Mouse (Mus musculus): ENCODE results near the gene Atg101. TPM values are rescaled to one million over a fixed set of nuclear protein-coding genes. Genes with fewer than 3 reads are reported as not detected.

The Atg101 gene
- polyA plus RNA-seq, 1 experiment from 2014 or later, result 66.0 TPM

GRCm38 (mm10) chr15:101256463-101257206 is 27.4 kb upstream of the Atg101 start:
- Histone ChIP-seq H3K27ac (no peak overlapping the region), H3K9ac (no peak overlapping the region), H3K4me3 (replicated peaks) (no peak overlapping the region), H3K9me3 (no peaks in the 10 kb centered on the region), H3K4me2 (no peak overlapping the region), H3K27me3 (replicated peaks) (no peaks in the 10 kb centered on the region), H3K36me3 (no peaks in the 10 kb centered on the region), H3K4me1 (peaks cover 21% of the 10 kb centered on the region)
- ATAC-seq (ENCODE audit: insufficient read depth, low FRiP score, low read depth), result no peak
- WGBS, result 73% methylated on average over 14 of the region's 14 CpGs

- no peaks in the 10 kb centered on the region for H3K36me3 ChIP-seq
- H3K27ac ChIP-seq, result no peak overlapping the region
- H3K4me3 ChIP-seq (replicated peaks), result no peak overlapping the region
- 73% methylated on average over 11 of the region's 11 CpGs for WGBS
- H3K9ac ChIP-seq, result no peak overlapping the region
- ATAC-seq (ENCODE audit: insufficient read depth, low FRiP score, low read depth), result no peak
- no peak overlapping the region for H3K4me2 ChIP-seq
- H3K9me3 ChIP-seq, result no peaks in the 10 kb centered on the region
- H3K4me1 ChIP-seq, result peaks cover 32% of the 10 kb centered on the region
- no peaks in the 10 kb centered on the region for H3K27me3 ChIP-seq (replicated peaks)
Observed at GRCm38 (mm10) chr15:101258420-101258819, 25.7 kb upstream of the Atg101 start.

GRCm38 (mm10) chr15:101259922-101260321 is 24.1 kb upstream of the Atg101 start:
- Histone ChIP-seq H3K4me2 (no peak overlapping the region), H3K4me1 (peaks cover 29% of the 10 kb centered on the region), H3K27me3 (replicated peaks) (no peaks in the 10 kb centered on the region), H3K9ac (no peak overlapping the region), H3K36me3 (no peaks in the 10 kb centered on the region), H3K4me3 (replicated peaks) (no peak overlapping the region), H3K27ac (peak overlapping the region; percentile 79), H3K9me3 (no peaks in the 10 kb centered on the region)
- no peak for ATAC-seq (ENCODE audit: insufficient read depth, low FRiP score, low read depth)
- WGBS, result 74% methylated on average over 3 of the region's 3 CpGs

DNA sequence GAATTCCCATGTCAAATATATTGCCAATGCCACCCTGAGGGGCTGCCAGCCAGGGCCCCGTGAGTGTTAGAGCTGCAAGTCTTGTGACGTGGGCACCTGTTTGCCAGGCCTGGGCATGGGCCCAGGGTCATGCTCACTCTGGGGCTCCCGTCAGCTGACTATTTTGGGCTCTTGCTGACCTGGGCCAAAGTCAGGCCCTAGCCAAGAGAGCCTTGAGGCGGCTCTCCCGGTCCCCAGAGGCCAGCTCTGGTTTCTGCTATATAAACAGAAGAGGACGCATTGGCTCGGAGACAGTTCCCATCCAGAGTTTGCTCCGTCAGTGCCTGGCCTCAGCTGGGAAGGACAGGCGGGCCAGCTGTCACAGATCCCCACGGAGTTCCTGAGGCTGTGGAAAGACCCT is 23.7 kb upstream of the Atg101 start:
- Histone ChIP-seq H3K4me1 (peaks cover 29% of the 10 kb centered on the region), H3K4me2 (no peak overlapping the region), H3K9ac (no peak overlapping the region), H3K36me3 (no peaks in the 10 kb centered on the region), H3K27ac (peak overlapping the region; percentile 79), H3K9me3 (no peaks in the 10 kb centered on the region), H3K27me3 (replicated peaks) (no peaks in the 10 kb centered on the region), H3K4me3 (replicated peaks) (no peak overlapping the region)
- WGBS, result 35% methylated on average over 10 of the region's 10 CpGs
- no peak for ATAC-seq (ENCODE audit: insufficient read depth, low FRiP score, low read depth)

DNA sequence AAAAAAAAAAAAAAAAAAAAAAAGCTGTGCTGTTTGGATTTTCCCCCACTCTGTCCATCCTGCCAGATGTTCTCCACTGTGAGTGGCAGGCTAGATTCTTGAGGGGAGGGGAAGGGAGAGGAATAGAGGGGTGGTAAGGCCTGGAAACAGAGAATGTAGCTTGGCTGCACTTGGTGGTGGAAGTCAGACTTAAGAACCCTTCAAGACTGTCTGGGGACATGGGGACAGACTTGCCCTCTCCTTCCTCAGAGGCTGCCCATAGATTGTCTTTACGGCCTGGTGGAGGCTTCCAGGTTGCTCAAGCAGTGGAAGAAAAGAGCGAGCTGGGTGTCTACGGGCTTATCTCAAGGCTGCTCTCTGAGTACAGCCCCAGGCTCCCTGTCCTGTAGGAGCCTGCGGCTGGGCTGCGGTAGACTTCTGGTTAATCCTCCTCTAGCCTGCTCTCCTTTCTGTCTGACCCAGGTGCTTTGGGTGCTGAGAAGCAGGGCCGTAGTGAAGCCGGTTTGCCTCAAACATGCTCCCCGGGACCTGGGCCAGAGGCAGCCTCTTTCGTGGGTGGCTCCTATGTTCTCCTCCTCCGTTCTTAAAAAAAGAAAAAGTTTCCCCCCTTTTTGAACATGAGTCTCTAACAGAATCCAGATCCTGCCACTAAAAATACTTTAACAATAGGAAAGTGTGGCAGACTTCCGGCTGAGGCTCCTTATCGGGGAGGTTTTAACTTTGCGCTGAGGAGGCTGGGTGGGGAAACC is 23.0 kb upstream of the Atg101 start:
- no peak for ATAC-seq (ENCODE audit: insufficient read depth, low FRiP score, low read depth)
- Histone ChIP-seq H3K9me3 (no peaks in the 10 kb centered on the region), H3K27ac (peak overlapping the region; percentile 79), H3K27me3 (replicated peaks) (no peaks in the 10 kb centered on the region), H3K9ac (no peak overlapping the region), H3K36me3 (no peaks in the 10 kb centered on the region), H3K4me2 (peak overlapping the region; percentile 19; the same call in 1 of the 2 replicates), H3K4me3 (replicated peaks) (no peak overlapping the region), H3K4me1 (peaks cover 36% of the 10 kb centered on the region)
- WGBS, result 25% methylated on average over 13 of the region's 13 CpGs

DNA sequence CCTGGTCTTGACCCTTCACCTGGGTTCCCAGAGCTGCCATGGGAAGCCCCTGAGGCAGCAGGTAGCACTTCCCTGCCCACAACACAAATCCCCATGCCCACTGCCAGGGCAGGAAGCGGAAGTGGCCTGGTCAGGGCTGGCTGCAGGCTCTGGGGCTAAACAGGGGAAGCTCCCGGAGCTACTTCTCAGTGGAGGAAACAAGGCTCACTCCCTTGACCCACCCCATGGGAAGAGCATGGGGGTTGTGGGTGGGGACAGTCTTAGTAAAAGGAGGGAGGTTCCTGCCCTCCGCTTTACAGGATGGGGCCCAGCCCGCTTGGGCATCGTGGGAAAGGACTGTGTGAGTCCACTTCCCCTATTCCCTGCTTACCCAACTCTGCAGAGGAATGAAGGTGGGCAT is 21.6 kb upstream of the Atg101 start:
- WGBS, result 56% methylated on average over 5 of the region's 5 CpGs
- 0 out of 2 replicates have a peak overlapping the region, but pooled peaks have one; percentile 5 for H3K27ac ChIP-seq

GRCm38 (mm10) chr15:101266132-101266963 is 17.7 kb upstream of the Atg101 start:
- Histone ChIP-seq H3K4me1 (peaks cover 46% of the 10 kb centered on the region), H3K27me3 (replicated peaks) (no peaks in the 10 kb centered on the region), H3K4me2 (peak overlapping the region; percentile 90), H3K27ac (peak overlapping the region; percentile 71), H3K36me3 (peaks cover 8% of the 10 kb centered on the region), H3K4me3 (replicated peaks) (peak overlapping the region; percentile 55), H3K9me3 (no peaks in the 10 kb centered on the region), H3K9ac (peak overlapping the region; percentile 48)
- under 1% methylated on average over 57 of the region's 57 CpGs for WGBS
- ATAC-seq (ENCODE audit: insufficient read depth, low FRiP score, low read depth), result peak; percentile 88

More for the DNA sequence above, 21.6 kb upstream of the Atg101 start:
- H3K36me3 ChIP-seq, result no peaks in the 10 kb centered on the region
- H3K9me3 ChIP-seq, result no peaks in the 10 kb centered on the region
- H3K4me3 ChIP-seq (replicated peaks), result no peak overlapping the region
- peaks cover 45% of the 10 kb centered on the region for H3K4me1 ChIP-seq
- H3K27me3 ChIP-seq (replicated peaks), result no peaks in the 10 kb centered on the region
- H3K9ac ChIP-seq, result no peak overlapping the region
- no peak overlapping the region for H3K4me2 ChIP-seq
- ATAC-seq (ENCODE audit: insufficient read depth, low FRiP score, low read depth), result no peak

DNA sequence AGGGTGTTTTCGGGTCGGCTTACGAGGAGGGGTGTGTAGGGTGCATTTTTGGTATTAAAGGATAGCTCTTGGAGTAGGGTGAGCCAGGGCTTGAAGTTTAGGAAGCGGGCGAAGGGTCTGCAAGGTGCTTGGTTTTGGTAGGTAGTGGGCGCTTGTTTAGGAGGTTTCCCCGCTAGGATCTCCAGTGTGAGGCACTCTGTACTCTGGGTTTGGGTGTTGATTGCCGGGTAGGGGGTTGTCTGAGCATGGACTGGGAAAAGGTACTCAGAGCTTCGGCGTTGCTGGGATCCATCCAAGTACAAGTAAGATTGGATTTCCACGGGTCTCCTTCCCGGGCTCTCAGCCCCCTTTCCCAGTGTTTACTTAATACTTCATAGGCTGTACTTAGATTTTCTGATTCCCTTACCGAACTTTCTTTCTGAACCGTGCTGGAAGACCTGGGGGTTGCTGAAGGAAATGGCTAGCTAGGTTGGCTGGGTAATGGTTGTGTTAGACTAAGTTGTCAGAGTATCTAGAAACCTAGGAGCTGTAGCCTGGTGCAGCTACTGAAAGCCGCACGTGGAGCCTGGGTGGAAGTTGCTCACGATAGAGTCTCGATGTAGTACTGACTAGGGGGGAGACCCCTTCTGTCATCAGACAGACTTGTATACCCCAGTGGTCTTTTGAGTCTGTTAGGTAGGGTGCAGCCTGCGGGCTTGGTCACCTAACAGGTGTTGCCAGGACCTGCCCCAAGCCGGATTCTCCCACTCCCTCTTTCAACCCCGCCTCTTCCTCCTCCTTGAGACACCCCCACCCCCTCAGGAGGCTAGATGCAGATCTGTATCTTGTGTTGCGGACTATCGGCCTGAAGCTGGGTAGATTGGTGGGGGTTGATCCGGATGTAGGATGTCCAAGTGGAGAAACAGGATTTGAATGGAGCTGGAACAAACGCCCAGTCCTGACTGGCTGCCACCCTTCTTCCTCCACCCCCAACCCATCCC is 16.7 kb upstream of the Atg101 start:
- Histone ChIP-seq H3K4me2 (peak overlapping the region; percentile 90), H3K4me1 (peaks cover 37% of the 10 kb centered on the region), H3K4me3 (replicated peaks) (peak overlapping the region; percentile 55), H3K36me3 (peaks cover 14% of the 10 kb centered on the region), H3K27me3 (replicated peaks) (no peaks in the 10 kb centered on the region), H3K9ac (peak overlapping the region; percentile 48), H3K9me3 (no peaks in the 10 kb centered on the region), H3K27ac (peak overlapping the region; percentile 70)
- 3% methylated on average over 25 of the region's 25 CpGs for WGBS
- ATAC-seq (ENCODE audit: insufficient read depth, low FRiP score, low read depth), result peak; percentile 3; the same call in 1 of the 2 replicates

DNA sequence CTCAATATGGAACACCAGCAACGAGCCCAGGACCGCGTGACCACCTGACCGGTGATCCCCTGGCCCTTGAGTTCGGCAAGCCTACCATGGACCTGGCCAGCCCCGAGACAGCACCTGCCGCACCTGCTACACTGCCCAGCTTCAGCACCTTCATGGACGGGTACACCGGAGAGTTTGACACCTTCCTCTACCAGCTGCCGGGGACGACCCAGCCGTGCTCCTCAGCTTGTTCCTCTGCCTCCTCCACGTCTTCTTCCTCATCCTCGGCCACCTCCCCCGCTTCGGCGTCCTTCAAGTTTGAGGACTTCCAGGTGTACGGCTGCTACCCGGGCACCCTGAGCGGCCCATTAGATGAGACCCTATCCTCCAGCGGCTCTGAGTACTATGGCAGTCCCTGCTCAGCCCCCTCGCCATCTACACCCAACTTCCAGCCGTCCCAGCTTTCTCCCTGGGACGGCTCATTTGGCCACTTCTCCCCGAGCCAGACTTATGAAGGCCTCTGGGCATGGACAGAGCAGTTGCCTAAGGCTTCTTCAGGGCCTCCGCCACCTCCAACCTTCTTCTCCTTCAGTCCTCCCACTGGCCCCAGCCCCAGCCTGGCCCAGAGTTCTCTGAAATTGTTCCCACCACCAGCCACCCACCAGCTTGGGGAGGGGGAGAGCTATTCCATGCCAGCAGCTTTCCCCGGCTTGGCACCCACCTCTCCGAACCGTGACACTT is 13.8 kb upstream of the Atg101 start:
- no peak overlapping the region for H3K4me2 ChIP-seq
- H3K27me3 ChIP-seq (replicated peaks), result no peaks in the 10 kb centered on the region
- no peak overlapping the region for H3K9ac ChIP-seq
- WGBS, result 87% methylated on average over 29 of the region's 29 CpGs
- H3K36me3 ChIP-seq, result peaks cover 30% of the 10 kb centered on the region
- no peaks in the 10 kb centered on the region for H3K9me3 ChIP-seq
- peaks cover 31% of the 10 kb centered on the region for H3K4me1 ChIP-seq
- no peak overlapping the region for H3K4me3 ChIP-seq (replicated peaks)
- no peak overlapping the region for H3K27ac ChIP-seq
- ATAC-seq (ENCODE audit: insufficient read depth, low FRiP score, low read depth), result no peak

DNA sequence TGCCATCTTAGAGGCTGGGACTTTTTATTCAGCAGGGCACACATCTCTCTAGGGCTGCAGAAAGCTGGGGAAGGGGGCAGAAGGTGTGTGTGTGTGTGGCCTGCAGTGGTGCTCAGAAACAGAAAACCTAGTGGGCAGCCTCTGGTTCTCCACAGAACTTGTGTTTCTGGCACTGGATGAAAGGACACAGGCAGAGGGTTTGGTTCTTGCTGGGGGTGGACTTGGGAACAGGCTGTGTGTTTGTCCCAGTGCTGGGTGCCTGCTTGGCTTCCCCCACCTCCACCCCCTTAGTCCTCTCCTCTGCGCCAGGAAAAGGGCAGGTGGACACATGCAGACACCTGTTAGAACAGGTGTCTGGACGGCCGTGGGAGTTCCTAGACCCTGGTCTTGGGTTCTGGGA is 13.0 kb upstream of the Atg101 start:
- H3K4me2 ChIP-seq, result no peak overlapping the region
- H3K4me3 ChIP-seq (replicated peaks), result no peak overlapping the region
- no peak overlapping the region for H3K27ac ChIP-seq
- WGBS, result 72% methylated on average over 3 of the region's 3 CpGs
- H3K4me1 ChIP-seq, result peaks cover 25% of the 10 kb centered on the region
- ATAC-seq (ENCODE audit: insufficient read depth, low FRiP score, low read depth), result no peak
- no peaks in the 10 kb centered on the region for H3K27me3 ChIP-seq (replicated peaks)
- no peaks in the 10 kb centered on the region for H3K9me3 ChIP-seq
- H3K36me3 ChIP-seq, result peaks cover 30% of the 10 kb centered on the region
- no peak overlapping the region for H3K9ac ChIP-seq
